Mouse (Mus musculus): Measurements from ENCODE around the gene Pfkm. TPM values are rescaled to one million over a fixed set of nuclear protein-coding genes. Genes with fewer than 3 reads are reported as not detected.

The Pfkm gene
- polyA plus RNA-seq, 1 experiment = 55.0 TPM

- Histone ChIP-seq H3K27ac (replicated peaks; ENCODE audit: low read depth, low read length) (no peak overlapping the region), H3K4me1 (ENCODE audit: control insufficient read depth, insufficient read depth, insufficient read length, low read length) (no peaks in the 10 kb centered on the region), H3K4me3 (ENCODE audit: insufficient read depth, low read depth, low read length) (peak overlapping the region; percentile 24)
Measured at GRCm38 (mm10) chr15:98167645-98168621, 75.5 kb downstream of the Pfkm start.

DNA sequence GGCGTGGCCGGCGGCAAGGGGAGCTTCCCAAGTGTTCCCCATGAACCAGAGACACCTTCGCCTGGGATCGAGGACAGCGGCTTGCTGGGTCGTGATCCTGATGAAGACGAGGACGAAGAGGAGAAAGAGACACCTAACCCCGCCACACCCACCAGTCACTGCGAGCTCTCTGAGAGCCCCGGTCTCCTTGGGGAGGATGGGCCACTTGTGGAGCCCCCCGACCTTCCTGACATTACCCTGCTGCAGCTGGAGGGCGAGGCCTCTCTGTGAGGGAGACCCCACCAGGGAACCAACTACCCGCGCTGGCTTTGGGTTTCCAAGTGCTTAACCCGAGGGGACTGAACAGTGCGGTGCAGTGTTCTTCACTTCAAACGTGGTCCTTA lies 76.2 kb downstream of the Pfkm start:
- Histone ChIP-seq H3K27ac (replicated peaks; ENCODE audit: low read depth, low read length) (no peak overlapping the region), H3K4me3 (ENCODE audit: insufficient read depth, low read depth, low read length) (no peak overlapping the region)

DNA sequence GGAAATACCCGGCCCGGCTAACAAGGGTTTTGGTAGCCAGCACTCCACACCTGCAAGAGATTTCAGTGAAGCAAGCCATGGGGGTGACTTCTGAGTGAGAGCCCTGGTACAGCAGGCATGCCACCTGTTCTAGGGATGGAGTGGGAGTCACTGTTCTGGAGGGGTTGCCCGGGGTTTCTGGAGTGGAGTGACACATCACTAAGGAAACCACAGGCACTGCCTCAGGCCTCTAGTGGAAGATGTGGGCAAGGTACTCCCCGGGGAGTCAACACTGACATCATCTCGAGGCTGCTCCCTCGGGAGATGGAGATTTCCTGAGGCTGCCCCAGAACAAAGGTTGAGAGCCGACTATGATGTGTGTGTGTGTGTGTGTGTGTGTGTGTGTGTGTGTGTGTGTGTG lies 78.0 kb downstream of the Pfkm start:
- H3K4me1 ChIP-seq (ENCODE audit: control insufficient read depth, insufficient read depth, insufficient read length, low read length) = no peaks in the 10 kb centered on the region
- H3K27ac ChIP-seq (replicated peaks; ENCODE audit: low read depth, low read length) = no peak overlapping the region
- no peak overlapping the region for H3K4me3 ChIP-seq (ENCODE audit: insufficient read depth, low read depth, low read length)

More for the DNA sequence above, 76.2 kb downstream of the Pfkm start:
- H3K4me1 ChIP-seq (ENCODE audit: control insufficient read depth, insufficient read depth, insufficient read length, low read length) = no peaks in the 10 kb centered on the region

GRCm38 (mm10) chr15:98170917-98171316 lies 78.5 kb downstream of the Pfkm start:
- Histone ChIP-seq H3K4me3 (ENCODE audit: insufficient read depth, low read depth, low read length) (no peak overlapping the region), H3K27ac (replicated peaks; ENCODE audit: low read depth, low read length) (no peak overlapping the region), H3K4me1 (ENCODE audit: control insufficient read depth, insufficient read depth, insufficient read length, low read length) (no peaks in the 10 kb centered on the region)

DNA sequence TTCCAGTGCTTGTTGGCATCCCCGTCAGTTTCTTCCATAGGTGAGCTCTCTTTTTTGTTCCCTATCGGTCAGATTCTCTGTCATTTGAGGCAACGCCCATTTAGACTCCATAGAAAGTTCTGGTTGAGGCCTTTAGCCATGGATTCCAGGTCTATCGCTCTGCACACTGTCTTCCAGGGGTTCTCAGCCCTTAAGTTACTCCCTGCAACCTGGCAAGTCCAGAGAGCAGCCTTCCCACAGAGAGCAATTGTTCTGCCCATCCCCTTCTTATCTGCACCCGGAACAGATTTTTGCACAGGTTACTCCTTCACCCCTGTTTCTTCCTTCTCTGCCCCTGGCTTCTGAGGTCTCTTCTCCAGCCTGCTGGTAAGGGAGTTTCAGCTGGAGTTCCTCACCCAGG lies 79.7 kb downstream of the Pfkm start:
- H3K27ac ChIP-seq (replicated peaks; ENCODE audit: low read depth, low read length) = no peak overlapping the region
- no peaks in the 10 kb centered on the region for H3K4me1 ChIP-seq (ENCODE audit: control insufficient read depth, insufficient read depth, insufficient read length, low read length)
- no peak overlapping the region for H3K4me3 ChIP-seq (ENCODE audit: insufficient read depth, low read depth, low read length)

DNA sequence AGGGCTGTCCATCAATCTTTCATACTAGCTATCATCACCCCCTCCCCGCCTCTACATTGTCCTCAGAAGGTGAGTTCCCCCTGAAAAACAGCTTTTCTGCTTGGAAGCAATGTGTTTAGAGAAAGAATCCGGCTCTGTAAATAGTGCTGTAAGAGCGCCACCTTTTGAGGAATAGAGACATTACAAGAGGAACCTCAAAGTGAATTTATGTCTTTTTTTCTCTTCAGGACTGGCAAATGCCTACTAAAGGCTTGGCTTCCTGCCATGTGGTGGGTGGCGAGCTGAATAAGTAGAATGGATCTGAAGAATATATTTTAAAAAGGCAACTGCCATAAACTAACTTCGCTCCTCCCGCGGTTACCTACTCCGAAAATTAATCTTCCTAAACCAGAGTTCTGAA lies 81.4 kb downstream of the Pfkm start:
- Histone ChIP-seq H3K4me1 (ENCODE audit: control insufficient read depth, insufficient read depth, insufficient read length, low read length) (no peaks in the 10 kb centered on the region), H3K27ac (replicated peaks; ENCODE audit: low read depth, low read length) (no peak overlapping the region), H3K4me3 (ENCODE audit: insufficient read depth, low read depth, low read length) (no peak overlapping the region)

DNA sequence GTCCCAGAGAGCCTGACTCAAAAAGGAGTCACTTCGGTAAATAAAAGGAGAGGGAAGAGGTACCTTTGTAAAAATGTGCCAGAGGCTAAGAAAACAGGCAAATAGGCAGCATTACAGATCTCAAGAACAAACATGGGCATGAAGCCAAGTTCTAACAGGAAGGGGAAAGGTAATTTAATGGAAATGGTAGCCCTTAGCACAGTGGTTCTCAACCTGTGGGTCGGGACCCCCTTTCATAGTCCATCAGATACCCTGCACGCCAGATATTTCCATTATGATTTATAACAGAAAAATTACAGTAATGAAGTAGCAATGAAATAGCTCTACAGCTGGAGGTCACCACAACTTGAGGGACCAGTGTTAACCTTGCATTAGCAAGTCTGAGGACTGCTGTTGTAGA lies 84.9 kb downstream of the Pfkm start:
- Histone ChIP-seq H3K4me3 (ENCODE audit: insufficient read depth, low read depth, low read length) (no peak overlapping the region), H3K4me1 (ENCODE audit: control insufficient read depth, insufficient read depth, insufficient read length, low read length) (no peaks in the 10 kb centered on the region), H3K27ac (replicated peaks; ENCODE audit: low read depth, low read length) (no peak overlapping the region)

- peak overlapping the region; percentile 62 for H3K4me3 ChIP-seq (ENCODE audit: insufficient read depth, low read depth, low read length)
- no peaks in the 10 kb centered on the region for H3K4me1 ChIP-seq (ENCODE audit: control insufficient read depth, insufficient read depth, insufficient read length, low read length)
- peak overlapping the region; percentile 65 for H3K27ac ChIP-seq (replicated peaks; ENCODE audit: low read depth, low read length)
Measured at GRCm38 (mm10) chr15:98180567-98181131, 88.3 kb downstream of the Pfkm start.

DNA sequence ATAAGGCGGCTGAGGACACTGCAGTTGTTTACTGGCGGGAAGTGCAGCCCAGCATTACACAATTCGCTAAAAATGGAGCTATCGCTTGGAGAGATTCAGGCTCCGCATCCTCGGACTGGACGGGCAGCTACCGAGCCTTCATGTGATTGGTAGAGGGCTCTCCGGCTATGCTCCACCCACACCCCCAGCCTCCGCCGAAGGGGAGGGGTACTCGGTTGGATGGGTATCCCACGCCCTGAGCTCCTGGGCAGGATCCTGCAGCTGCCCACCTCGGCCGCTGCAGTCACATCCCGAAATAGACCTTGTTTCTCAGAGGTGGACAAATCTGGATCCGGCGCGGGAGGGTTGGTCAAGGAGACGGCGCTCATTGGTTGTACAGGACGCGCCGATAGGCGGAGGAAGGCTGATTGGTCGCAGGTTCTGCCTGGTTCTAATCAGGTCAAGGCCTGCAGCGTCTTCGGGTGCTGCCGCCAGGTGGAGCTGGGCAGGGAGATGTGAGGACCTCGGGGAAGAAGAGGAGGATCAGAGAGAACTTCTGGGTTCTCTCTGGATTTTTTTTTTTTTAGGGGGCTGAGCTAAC lies 88.8 kb downstream of the Pfkm start:
- H3K4me1 ChIP-seq (ENCODE audit: control insufficient read depth, insufficient read depth, insufficient read length, low read length) = no peaks in the 10 kb centered on the region
- peak overlapping the region; percentile 65 for H3K27ac ChIP-seq (replicated peaks; ENCODE audit: low read depth, low read length)
- H3K4me3 ChIP-seq (ENCODE audit: insufficient read depth, low read depth, low read length) = peak overlapping the region; percentile 62

Other genes starting within 250 kb of the Pfkm start
- gene Hdac7, start 248.1 kb upstream of the Pfkm start, polyA plus RNA-seq (2012; ENCODE audit: insufficient read depth, insufficient read length, missing spikeins) = 10.0 and 10.2 TPM in 2 replicates
- 0.25 and 1.5 TPM in 2 replicates for gene Vdr, start 182.0 kb upstream of the Pfkm start, polyA plus RNA-seq (2012; ENCODE audit: insufficient read depth, insufficient read length, missing spikeins)
- gene Tmem106c, start 128.4 kb upstream of the Pfkm start, polyA plus RNA-seq (2012; ENCODE audit: insufficient read depth, insufficient read length, missing spikeins) = 19.7 and 33.2 TPM in 2 replicates
- gene Col2a1, start 87.9 kb upstream of the Pfkm start, polyA plus RNA-seq (2012; ENCODE audit: insufficient read depth, insufficient read length, missing spikeins) = not detected in 2 replicates
- gene Senp1, start 1.2 kb downstream of the Pfkm start, polyA plus RNA-seq (2012; ENCODE audit: insufficient read depth, insufficient read length, missing spikeins) = 6.0 and 7.7 TPM in 2 replicates
- gene Asb8, start 73.0 kb downstream of the Pfkm start, polyA plus RNA-seq (2012; ENCODE audit: insufficient read depth, insufficient read length, missing spikeins) = 31.3 and 32.9 TPM in 2 replicates
- not detected in 2 replicates for gene Ccdc184, start 74.6 kb downstream of the Pfkm start, polyA plus RNA-seq (2012; ENCODE audit: insufficient read depth, insufficient read length, missing spikeins)
- gene Olfr288, start 103.0 kb downstream of the Pfkm start, polyA plus RNA-seq (2012; ENCODE audit: insufficient read depth, insufficient read length, missing spikeins) = not detected in 2 replicates
- not detected in 2 replicates for gene Gm44579, start 128.4 kb downstream of the Pfkm start, polyA plus RNA-seq (2012; ENCODE audit: insufficient read depth, insufficient read length, missing spikeins)
- gene Olfr287, start 128.5 kb downstream of the Pfkm start, polyA plus RNA-seq (2012; ENCODE audit: insufficient read depth, insufficient read length, missing spikeins) = not detected in 2 replicates
- not detected in 2 replicates for gene Olfr286, start 141.9 kb downstream of the Pfkm start, polyA plus RNA-seq (2012; ENCODE audit: insufficient read depth, insufficient read length, missing spikeins)
- not detected in 2 replicates for gene H1fnt, start 164.7 kb downstream of the Pfkm start, polyA plus RNA-seq (2012; ENCODE audit: insufficient read depth, insufficient read length, missing spikeins)
- gene Zfp641, start 203.6 kb downstream of the Pfkm start, polyA plus RNA-seq (2012; ENCODE audit: insufficient read depth, insufficient read length, missing spikeins) = 3.6 and 4.6 TPM in 2 replicates
- not detected in 2 replicates for gene Olfr285, start 224.8 kb downstream of the Pfkm start, polyA plus RNA-seq (2012; ENCODE audit: insufficient read depth, insufficient read length, missing spikeins)
- not detected in 2 replicates for gene Olfr284, start 248.4 kb downstream of the Pfkm start, polyA plus RNA-seq (2012; ENCODE audit: insufficient read depth, insufficient read length, missing spikeins)